Mouse (Mus musculus): ENCODE data around the gene Rabgap1l. TPM values are rescaled to one million over a fixed set of nuclear protein-coding genes. Genes with fewer than 3 reads are reported as not detected.

Rabgap1l gene
- total and polyA plus RNA-seq, 3 experiments = 12.9 to 325 (median 302) TPM

DNA sequence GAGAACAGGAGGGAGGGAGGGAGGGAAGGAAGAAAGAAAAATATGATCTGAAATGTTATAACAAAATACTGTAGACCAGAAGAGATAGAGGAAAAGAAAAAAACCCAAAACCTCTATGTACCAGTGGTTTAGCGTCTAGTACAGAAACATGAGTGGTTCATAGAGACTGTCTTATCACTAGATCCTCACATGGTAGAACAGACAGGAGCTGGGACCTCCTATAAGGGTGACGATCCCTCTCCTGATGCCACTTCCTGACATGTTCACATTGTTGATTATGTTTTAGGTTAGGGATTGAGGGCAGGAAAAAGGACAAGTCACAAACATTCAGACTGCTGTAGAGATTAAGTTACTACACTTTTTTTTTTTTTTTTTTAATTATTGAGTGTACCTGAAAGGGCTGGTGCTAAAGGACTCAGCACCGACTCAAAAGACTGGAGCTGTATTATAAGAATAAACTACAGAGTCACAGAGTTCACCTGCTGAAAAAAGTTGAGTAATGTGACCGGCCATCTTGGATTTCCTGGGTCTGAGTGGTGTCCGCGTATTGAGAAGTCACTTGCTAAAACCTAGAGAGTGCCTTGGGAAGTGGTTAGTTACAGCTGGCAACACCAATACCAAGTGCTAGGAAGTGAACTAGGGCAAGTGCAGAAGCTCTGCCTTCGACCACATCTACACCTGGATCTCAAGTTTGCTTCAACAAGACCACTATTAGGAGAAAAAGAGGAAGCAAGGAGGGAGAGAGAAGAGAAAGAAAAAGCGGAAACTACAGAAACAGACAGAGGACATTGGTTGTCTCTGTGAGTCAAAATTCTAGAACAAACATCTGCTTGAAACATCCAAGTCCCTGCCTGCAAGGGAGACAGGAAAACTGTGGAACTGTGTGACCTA lies 37.8 kb upstream of the Rabgap1l start:
- ATAC-seq (ENCODE audit: extremely low read depth, insufficient number of reproducible peaks, low FRiP score, poor library complexity, severe bottlenecking) (peak; percentile 28; the same call in 1 of the 2 replicates), DNase-seq (ENCODE audit: low spot score) (peak; percentile 18)
- TF ChIP-seq TAL1 (conservative IDR thresholded peaks at IDR 0.05; ENCODE audit: low read depth, low read length) (no peak), GATA1 (IDR thresholded peaks at IDR 0.05; ENCODE audit: borderline replicate concordance, low read length) (no peak), POLR2AphosphoS5 (IDR thresholded peaks at IDR 0.05; ENCODE audit: insufficient replicate concordance, low read depth, low read length) (no peak), GATA2 (IDR thresholded peaks at IDR 0.05; ENCODE audit: borderline replicate concordance, low read depth, low read length) (no peak), CTCF (IDR thresholded peaks at IDR 0.05; ENCODE audit: low read depth, low read length) (no peak)
- Histone ChIP-seq H3K27me3 (ENCODE audit: insufficient read depth, low read length) (no peaks in the 10 kb centered on the region), H3K4me3 (ENCODE audit: low read depth, low read length) (no peak overlapping the region; the same call in 1 of the 2 replicates), H3K9me3 (replicated peaks) (no peaks in the 10 kb centered on the region), H3K4me1 (ENCODE audit: insufficient read depth, low read depth, low read length) (peaks cover 23% of the 10 kb centered on the region; the same call in 1 of the 2 replicates), H3K36me3 (replicated peaks) (no peaks in the 10 kb centered on the region)

GRCm38 (mm10) chr1:160825441-160825856 lies 32.4 kb upstream of the Rabgap1l start:
- H3K4me3 ChIP-seq (ENCODE audit: low read depth, low read length) = no peak overlapping the region

GRCm38 (mm10) chr1:160823638-160824037 lies 30.6 kb upstream of the Rabgap1l start:
- Histone ChIP-seq H3K4me1 (ENCODE audit: insufficient read depth, low read depth, low read length) (peaks cover 13% of the 10 kb centered on the region), H3K4me3 (ENCODE audit: low read depth, low read length) (no peak overlapping the region), H3K9me3 (replicated peaks) (peaks cover 3% of the 10 kb centered on the region; the same call in 1 of the 2 replicates), H3K27me3 (ENCODE audit: insufficient read depth, low read length) (no peaks in the 10 kb centered on the region), H3K36me3 (replicated peaks) (no peaks in the 10 kb centered on the region)
- ATAC-seq (ENCODE audit: extremely low read depth, insufficient number of reproducible peaks, low FRiP score, poor library complexity, severe bottlenecking) (no peak), DNase-seq (ENCODE audit: low spot score) (no peak)
- no peak for TF ChIP-seq GATA2 (IDR thresholded peaks at IDR 0.05; ENCODE audit: borderline replicate concordance, low read depth, low read length)

More at GRCm38 (mm10) chr1:160825441-160825856, 32.4 kb upstream of the Rabgap1l start:
- peak; percentile 70 for ATAC-seq (ENCODE audit: extremely low read depth, insufficient number of reproducible peaks, low FRiP score, poor library complexity, severe bottlenecking)
- no peaks in the 10 kb centered on the region for H3K27me3 ChIP-seq (ENCODE audit: insufficient read depth, low read length)
- TF ChIP-seq GATA1 (IDR thresholded peaks at IDR 0.05; ENCODE audit: borderline replicate concordance, low read length) (no peak), TAL1 (conservative IDR thresholded peaks at IDR 0.05; ENCODE audit: low read depth, low read length) (no peak), CTCF (IDR thresholded peaks at IDR 0.05; ENCODE audit: low read depth, low read length) (no peak), POLR2AphosphoS5 (IDR thresholded peaks at IDR 0.05; ENCODE audit: insufficient replicate concordance, low read depth, low read length) (no peak), GATA2 (IDR thresholded peaks at IDR 0.05; ENCODE audit: borderline replicate concordance, low read depth, low read length) (no peak)
- H3K36me3 ChIP-seq (replicated peaks) = no peaks in the 10 kb centered on the region
- peaks cover 15% of the 10 kb centered on the region for H3K4me1 ChIP-seq (ENCODE audit: insufficient read depth, low read depth, low read length)
- DNase-seq (ENCODE audit: low spot score) = no peak
- peaks cover 3% of the 10 kb centered on the region; the same call in 1 of the 2 replicates for H3K9me3 ChIP-seq (replicated peaks)

- no peak for ATAC-seq (ENCODE audit: extremely low read depth, insufficient number of reproducible peaks, low FRiP score, poor library complexity, severe bottlenecking)
- Histone ChIP-seq H3K36me3 (replicated peaks) (peaks cover 7% of the 10 kb centered on the region), H3K27me3 (ENCODE audit: insufficient read depth, low read length) (no peaks in the 10 kb centered on the region), H3K4me3 (ENCODE audit: low read depth, low read length) (peak overlapping the region; percentile 8; the same call in 1 of the 2 replicates), H3K9me3 (replicated peaks) (peaks cover 24% of the 10 kb centered on the region), H3K4me1 (ENCODE audit: insufficient read depth, low read depth, low read length) (peaks cover 48% of the 10 kb centered on the region)
- DNase-seq (ENCODE audit: low spot score) = no peak
- TF ChIP-seq GATA2 (IDR thresholded peaks at IDR 0.05; ENCODE audit: borderline replicate concordance, low read depth, low read length) = no peak
- no peak for TF ChIP-seq CTCF (IDR thresholded peaks at IDR 0.05; ENCODE audit: low read depth, low read length)
- TF ChIP-seq POLR2AphosphoS5 (IDR thresholded peaks at IDR 0.05; ENCODE audit: insufficient replicate concordance, low read depth, low read length) = no peak
- TF ChIP-seq TAL1 (conservative IDR thresholded peaks at IDR 0.05; ENCODE audit: low read depth, low read length) = no peak
- TF ChIP-seq GATA1 (IDR thresholded peaks at IDR 0.05; ENCODE audit: borderline replicate concordance, low read length) = no peak
Measured at GRCm38 (mm10) chr1:160814198-160814597, 21.2 kb upstream of the Rabgap1l start.

DNA sequence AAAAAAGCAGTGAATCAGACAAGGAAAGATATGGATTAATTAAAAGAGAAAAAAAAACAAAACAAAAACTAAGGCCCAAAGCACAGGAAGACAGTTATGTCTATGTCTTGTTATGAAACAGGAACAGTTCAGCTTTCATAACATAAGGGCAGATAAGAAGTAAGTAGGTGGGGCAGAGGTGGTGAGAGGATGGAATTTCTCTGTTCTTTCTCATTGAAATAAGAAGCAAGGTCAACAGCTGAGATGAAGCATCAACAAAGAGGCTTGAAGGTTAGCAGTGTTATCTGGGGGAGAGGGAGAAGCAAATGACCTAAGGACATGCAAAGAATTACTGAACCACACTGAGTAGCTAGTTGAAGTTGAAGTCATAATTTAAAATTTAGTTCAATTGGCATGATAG lies 19.4 kb upstream of the Rabgap1l start:
- Histone ChIP-seq H3K4me1 (ENCODE audit: insufficient read depth, low read depth, low read length) (peaks cover 61% of the 10 kb centered on the region), H3K27me3 (ENCODE audit: insufficient read depth, low read length) (no peaks in the 10 kb centered on the region), H3K9me3 (replicated peaks) (peaks cover 24% of the 10 kb centered on the region), H3K4me3 (ENCODE audit: low read depth, low read length) (no peak overlapping the region; the same call in 1 of the 2 replicates), H3K36me3 (replicated peaks) (peaks cover 7% of the 10 kb centered on the region)
- DNase-seq (ENCODE audit: low spot score) (no peak), ATAC-seq (ENCODE audit: extremely low read depth, insufficient number of reproducible peaks, low FRiP score, poor library complexity, severe bottlenecking) (peak; percentile 46; the same call in 1 of the 2 replicates)
- TF ChIP-seq CTCF (IDR thresholded peaks at IDR 0.05; ENCODE audit: low read depth, low read length) (no peak), GATA2 (IDR thresholded peaks at IDR 0.05; ENCODE audit: borderline replicate concordance, low read depth, low read length) (no peak)

GRCm38 (mm10) chr1:160811930-160812329 lies 18.9 kb upstream of the Rabgap1l start:
- H3K9me3 ChIP-seq (replicated peaks) = peaks cover 24% of the 10 kb centered on the region
- ATAC-seq (ENCODE audit: extremely low read depth, insufficient number of reproducible peaks, low FRiP score, poor library complexity, severe bottlenecking) = peak; percentile 67
- H3K27me3 ChIP-seq (ENCODE audit: insufficient read depth, low read length) = no peaks in the 10 kb centered on the region
- TF ChIP-seq CTCF (IDR thresholded peaks at IDR 0.05; ENCODE audit: low read depth, low read length) (no peak), TAL1 (conservative IDR thresholded peaks at IDR 0.05; ENCODE audit: low read depth, low read length) (peak; percentile 48)
- peak; percentile 35 for DNase-seq (ENCODE audit: low spot score)
- H3K36me3 ChIP-seq (replicated peaks) = peaks cover 7% of the 10 kb centered on the region
- peaks cover 65% of the 10 kb centered on the region for H3K4me1 ChIP-seq (ENCODE audit: insufficient read depth, low read depth, low read length)
- H3K4me3 ChIP-seq (ENCODE audit: low read depth, low read length) = peak overlapping the region; percentile 27; the same call in 1 of the 2 replicates

Measured in G1E (cell line).